Mouse (Mus musculus) heart, adult 18-20 months (tissue): ENCODE results near the gene 2310039H08Rik. TPM values are rescaled to one million over a fixed set of nuclear protein-coding genes. Genes with fewer than 3 reads are reported as not detected.

Experiments used
- DNase-seq, 2 experiments: peaks; one replicate each; pipeline ENCODE4 v3.0.0; 2021 to 2022; ENCODE audit warnings: mixed read lengths in 1 of 2
- long read RNA-seq, 2 experiments: library from polyadenylated mRNA; stranded (forward); transcript quantifications; one replicate each; pipeline ENCODE4 v2.0.0; 2021
- total RNA-seq, 2 experiments: library from RNA; stranded (reverse); gene quantifications; 2 replicates each; pipeline ENCODE4 v1.2.3; 2021

The 2310039H08Rik gene
- 10 to 100 TPM; 24.4 to 29.4 TPM for total RNA-seq
- long read RNA-seq, experiment 1, transcript 2310039H08Rik-201 (1 exons, 762 nt): major isoform, 39 of 39 reads
- long read RNA-seq, experiment 1, partial matches to known transcripts: 0 of 39 reads
- long read RNA-seq, experiment 1, other reads (novel, unspliced or antisense): 0 of 39 reads
- long read RNA-seq, experiment 2, transcript 2310039H08Rik-201 (1 exons, 762 nt): major isoform, 34 of 34 reads
- long read RNA-seq, experiment 2, partial matches to known transcripts: 0 of 34 reads
- long read RNA-seq, experiment 2, other reads (novel, unspliced or antisense): 0 of 34 reads

DNA sequence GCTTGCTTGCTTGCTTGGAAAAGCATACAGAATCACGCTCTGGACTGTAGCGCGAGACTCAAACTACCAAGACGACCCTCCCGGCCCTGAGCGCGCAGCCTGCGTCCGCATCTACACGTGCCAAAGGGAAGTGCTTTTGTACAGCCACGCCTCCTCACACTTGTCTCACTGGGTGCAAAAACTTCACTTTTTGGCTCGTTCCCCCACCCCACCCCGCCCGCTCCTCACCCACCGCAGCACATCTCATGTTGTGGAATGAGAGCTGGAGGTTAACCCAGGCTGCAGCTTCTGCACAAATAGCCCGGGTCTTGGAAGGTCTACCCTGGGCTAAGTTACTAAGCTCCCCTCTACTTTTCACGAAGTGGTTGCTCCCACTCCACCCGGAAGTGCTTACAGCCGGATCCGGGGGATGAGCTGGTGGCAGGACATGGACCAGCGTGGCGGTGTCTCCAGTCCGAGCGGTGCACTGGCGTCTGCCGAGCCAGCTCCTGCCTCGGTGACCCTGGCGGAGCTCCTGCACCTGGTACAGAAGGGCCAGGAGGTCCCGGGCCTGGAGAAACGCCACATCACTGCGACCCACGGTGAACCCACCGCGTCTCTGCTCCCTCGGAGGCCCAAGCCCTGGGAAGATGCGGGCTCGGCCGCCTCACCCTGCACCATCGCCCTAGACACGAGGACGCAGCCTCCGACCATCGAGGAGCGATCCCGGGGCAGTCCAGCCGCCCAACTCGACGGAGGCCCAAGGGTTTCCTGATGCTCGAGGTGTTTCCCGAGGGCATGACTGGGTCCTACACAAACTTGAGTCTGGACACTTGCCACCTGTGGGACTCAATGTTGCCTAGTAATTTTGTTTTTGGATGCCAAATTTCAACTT, at the start of gene 2310039H08Rik:
2310039H08Rik (plus strand) TSS at position 232 of the 874 bp plus-strand sequence.
- peak; percentile 91 for DNase-seq

DNA sequence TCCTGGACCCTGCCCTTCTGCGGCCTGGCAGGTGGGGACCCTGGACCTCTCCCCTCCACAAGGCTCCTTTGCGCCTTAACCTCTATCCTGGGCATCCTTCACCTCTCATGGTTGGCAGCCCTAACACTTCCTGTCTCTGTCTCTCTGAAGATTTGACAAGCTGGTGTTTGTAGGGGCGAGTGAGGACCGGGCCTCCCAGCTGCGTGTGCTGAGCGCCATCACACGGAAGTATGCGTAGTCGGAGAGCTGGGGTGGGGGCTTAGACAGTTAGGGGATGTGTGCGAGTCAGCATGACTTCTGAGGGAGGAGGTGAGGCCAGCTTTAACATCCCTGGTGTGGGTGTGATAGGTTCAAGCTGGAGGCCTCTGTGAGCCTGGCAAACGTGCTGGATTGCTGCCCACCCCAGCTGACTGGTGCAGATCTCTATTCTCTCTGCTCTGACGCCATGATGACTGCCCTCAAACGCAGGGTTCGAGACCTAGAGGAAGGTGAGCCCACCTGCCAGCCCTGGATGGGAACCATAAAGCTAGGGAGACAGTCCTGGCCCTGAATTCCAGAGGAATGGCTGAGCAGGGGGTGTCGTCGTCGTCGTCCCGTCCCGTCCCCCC, 47.9 kb upstream of the 2310039H08Rik start:
- DNase-seq: no peak

DNA sequence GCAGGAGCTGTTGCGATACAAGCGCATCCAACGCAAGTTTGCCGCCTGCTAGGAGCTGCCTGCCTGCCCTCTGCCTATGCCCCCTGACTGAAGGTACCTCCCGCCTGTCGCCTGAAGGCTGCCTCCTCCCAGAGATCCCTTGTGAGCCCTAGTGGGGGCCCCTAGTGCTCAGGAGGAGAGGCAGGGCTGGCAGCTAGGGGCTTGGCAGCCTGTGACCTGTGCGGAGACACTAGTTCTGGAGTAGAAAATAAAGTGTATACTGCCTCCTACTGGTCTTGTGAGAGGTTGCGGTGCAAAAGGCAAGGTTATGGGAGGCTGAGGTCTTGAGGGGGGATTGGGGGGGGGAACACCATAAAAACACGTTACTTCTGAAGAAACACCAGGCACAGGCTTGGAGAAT, 47.2 kb upstream of the 2310039H08Rik start:
- DNase-seq: peak; percentile 21 to 35

DNA sequence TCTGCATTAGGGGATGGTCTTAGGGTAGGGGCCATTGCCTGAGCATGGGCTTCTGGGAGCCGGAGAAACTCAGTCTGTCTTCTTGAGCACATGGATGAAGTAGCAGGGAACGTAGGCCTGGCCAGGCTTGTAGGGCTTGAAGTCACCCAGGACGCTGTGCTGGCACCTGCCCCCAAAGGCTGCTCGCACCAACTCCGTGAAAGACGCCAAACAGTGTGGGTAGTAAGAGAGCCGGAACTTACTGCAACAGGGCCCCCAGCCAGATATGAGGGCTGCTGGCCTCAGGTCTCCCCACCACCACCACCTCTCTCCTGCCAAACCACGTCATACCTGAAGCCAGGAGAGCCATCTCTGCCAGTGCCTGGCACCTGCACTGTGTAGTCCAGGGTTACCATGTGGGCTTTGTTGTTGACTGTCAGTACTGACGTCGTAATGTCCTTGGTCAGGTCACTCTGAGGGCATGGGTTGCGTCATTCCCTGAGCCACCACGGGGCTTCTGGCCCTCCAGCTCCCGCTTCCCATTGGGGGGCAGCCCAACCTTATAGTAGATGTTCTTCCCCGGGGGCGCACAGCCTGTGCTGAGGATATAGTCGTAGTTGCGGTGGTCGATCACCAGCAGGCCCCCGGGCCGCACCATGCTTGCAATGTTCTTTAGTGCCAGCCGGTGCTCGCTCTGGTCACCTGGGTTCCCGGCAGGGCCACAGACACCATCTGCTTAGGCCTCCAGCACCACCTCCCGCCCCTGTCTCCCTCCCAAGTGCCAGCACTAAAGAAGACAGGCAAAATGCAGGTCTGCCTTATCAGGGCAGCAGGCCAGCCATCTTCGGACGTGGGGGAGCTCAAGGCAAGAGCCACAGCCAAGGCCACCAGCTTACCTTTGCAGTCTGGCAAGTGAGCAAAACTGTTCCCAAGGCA, 46.4 kb upstream of the 2310039H08Rik start:
- no peak for DNase-seq

GRCm38 (mm10) chr17:46727271-46727670, 45.2 kb upstream of the 2310039H08Rik start:
- DNase-seq: no peak

- no peak for DNase-seq
Measured at GRCm38 (mm10) chr17:46728021-46728420, 44.4 kb upstream of the 2310039H08Rik start.

DNA sequence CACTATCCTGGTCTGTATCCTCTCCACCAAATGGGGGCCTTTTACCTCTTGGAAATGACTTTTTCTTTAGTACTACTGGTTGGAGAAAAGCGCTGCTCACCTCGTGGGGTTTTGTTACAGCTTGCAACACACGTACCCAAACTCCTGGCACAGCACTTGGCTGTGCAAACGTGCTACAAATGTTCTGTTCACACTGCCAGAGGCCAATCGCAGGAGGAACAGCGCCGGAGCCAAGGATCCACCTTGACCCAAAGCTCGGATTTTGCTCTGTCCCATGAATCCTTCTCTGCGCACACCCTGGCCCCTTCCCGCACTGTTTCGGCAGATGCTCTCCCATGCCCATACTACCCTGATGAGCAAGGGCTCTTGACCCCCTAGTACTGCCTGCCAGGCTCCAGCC, 43.9 kb upstream of the 2310039H08Rik start:
- no peak for DNase-seq

- peak in 1 of 2 experiments; percentile 23 for DNase-seq
Measured at GRCm38 (mm10) chr17:46728904-46729318, 43.5 kb upstream of the 2310039H08Rik start, which contains the start of gene Gnmt. Gene Gnmt, minus strand, starts transcription at chr17:46729168.

DNA sequence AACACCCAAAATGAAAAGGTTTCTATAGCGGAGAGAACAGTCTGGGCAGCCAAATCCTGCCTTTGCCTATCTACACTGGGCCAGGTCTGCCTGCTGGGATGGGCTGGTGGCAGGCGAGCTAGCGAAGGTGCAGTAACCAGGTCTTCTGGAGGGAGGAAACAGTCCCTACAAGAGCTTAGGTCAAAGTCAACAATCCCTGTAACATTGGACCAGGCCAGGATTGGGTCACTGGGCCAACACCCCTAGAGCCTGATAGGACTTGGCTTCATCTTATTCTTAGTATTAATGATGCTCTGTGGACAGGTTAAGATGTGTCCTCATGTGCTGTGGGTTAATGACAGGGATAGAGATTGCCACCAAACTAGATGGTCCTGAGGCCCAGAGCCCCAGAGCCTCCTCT, 38.4 kb upstream of the 2310039H08Rik start:
- DNase-seq: no peak

DNA sequence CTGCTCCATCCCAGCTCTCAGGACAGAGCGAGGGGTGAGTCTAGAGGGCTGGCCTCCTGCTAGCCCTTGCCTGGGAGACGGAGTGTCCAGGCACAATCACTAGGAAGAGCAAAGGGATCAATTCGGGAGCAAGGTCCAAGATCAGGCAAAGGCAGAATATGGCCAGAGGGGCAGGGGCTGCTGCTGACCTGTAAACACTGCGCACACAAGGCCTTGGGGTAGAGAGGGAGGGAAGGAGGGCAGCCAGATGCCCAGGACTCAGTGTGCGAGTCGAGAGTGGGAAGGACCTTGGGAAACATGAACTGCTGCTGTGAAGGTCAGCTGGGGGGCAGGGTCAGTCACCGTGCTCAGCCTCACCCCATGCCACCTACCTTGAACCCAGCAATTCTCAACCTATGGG, 37.1 kb upstream of the 2310039H08Rik start:
- no peak for DNase-seq

DNA sequence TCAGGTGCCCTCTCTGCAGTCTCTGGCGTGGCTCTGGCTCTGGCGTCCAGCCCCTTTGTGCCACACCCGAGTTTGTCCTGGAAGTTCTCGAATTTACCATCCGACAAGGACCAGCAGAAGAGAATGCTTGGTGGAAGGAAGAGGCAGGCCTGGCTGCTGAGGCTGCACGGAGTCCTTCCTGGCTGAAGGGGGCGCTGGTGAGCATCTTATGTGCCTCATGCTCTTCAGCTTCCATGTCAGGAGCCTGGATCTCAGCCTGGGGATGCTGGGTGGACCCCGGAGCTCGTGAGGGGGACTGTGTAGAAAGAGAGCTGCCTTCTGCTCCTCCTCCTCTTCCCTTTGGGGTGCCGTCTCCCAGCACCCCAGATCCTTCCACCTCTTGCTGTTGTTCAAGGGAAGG, 36.3 kb upstream of the 2310039H08Rik start:
- peak in 1 of 2 experiments; percentile 21 for DNase-seq

- DNase-seq: no peak
Measured at GRCm38 (mm10) chr17:46741305-46741704, 31.1 kb upstream of the 2310039H08Rik start.

DNA sequence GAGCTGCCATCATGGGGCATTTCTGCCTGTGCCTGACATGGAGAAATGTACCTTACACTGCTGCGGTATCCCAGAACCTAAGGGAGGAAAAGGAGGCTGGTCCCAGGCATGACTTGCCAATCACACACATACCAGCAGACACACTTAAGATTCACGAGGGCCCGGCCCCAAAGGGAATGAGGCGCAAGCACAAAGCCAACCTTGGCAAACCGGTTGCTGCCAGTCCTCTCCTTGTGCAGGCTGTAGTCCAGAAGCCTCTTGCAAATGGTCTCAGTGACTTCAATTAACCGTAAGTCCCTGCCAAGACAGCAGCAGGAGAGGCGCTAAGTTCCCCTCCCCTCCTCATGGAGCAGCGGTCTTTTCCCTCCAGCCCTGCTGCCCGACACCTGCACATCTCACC, 29.4 kb upstream of the 2310039H08Rik start:
- no peak for DNase-seq

GRCm38 (mm10) chr17:46745506-46745905, 26.9 kb upstream of the 2310039H08Rik start:
- DNase-seq: no peak

DNA sequence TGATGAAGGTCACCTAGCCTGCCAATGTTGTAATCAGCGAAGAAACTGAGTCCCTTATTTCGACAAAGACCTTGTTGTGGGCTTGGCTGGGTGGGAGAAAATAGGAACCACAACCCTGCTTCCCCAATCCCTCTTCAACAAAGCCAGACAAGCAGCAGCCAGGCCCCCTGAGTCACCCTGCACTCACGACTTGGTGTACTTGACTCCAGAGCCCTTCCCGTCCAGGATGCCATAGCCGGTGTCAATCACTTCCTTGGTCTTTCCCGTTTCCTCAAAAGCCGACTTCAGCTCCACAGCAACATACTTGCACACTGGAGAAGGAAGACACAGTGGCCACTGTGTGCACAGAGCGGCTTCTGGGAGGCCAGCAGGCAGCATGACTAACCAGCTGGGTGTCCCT, 25.2 kb upstream of the 2310039H08Rik start:
- DNase-seq: peak in 1 of 2 experiments; percentile 33

DNA sequence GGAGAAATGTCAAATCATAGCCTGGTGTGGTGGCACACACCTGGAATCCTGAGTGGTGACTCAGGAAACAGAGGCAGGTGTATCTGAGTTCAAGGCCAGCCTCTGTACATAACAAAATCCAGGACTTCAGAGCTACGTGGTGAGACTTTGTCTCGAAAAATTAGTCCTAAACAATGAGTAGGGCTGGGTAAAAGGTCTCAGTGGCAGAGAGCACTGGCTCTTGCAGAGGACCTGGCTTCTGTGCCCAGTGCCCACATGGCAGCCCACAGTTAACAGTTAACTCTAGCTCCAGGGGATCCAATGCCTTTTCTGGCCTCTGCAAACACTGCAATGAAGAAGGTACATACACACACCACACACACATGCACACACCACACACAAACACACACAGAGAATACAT, 24.6 kb upstream of the 2310039H08Rik start:
- DNase-seq: no peak

- no peak for DNase-seq
Measured at GRCm38 (mm10) chr17:46749282-46749681, 23.2 kb upstream of the 2310039H08Rik start.

- DNase-seq: no peak
Measured at GRCm38 (mm10) chr17:46750580-46750979, 21.9 kb upstream of the 2310039H08Rik start.

GRCm38 (mm10) chr17:46751056-46751793, 21.2 kb upstream of the 2310039H08Rik start:
- peak in 1 of 2 experiments; percentile 82 for DNase-seq

DNA sequence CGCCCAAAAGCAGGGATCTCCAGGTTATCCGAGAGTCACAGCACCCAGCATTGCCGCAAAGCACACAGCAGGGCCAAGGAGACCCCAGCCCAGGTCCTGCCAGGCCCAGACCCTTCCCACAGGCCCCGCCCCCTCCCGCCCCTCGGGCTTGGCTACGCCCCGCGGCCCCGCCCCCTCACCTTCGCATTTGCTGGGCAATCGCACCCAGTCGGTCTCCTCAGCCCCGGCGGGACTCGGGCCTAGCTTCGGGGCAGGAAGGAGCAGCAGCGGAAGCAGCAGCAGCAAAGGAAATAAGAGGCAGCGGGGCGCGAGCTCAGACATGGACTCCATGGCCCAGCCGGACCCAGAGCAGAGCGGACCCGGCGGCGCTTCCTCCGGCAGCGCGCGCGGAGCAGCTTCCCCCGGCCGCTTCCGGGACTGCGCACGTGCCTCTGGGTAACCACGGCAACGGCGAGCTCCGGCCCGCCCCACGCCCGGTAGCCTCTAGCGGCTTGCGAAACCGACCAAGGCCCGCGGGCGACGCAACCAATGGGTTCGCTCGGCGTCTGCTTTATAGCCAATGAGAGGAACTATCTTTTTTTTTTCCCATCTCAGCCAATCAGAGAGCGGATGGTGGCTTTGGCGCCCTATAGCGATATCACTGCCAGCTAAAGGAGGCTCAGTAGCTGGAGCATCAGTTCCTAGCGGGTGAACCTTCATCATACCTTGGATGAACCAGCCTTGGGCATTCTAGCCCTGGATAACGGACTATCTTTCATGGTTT, 20.5 kb upstream of the 2310039H08Rik start, which contains the start of gene Cnpy3:
Cnpy3 (minus strand) TSS at position 421 of the 763 bp plus-strand sequence.
- DNase-seq: peak; percentile 93 to 98
